Mouse (Mus musculus) forebrain, embryonic 15.5 days (tissue): ENCODE results near the gene Dscam. TPM values are rescaled to one million over a fixed set of nuclear protein-coding genes. Genes with fewer than 3 reads are reported as not detected.

ENCODE experiments used
- ATAC-seq: fragments of 200-750 bp; cut with Nextera tagmentation; replicated peaks from 2 replicates; pipeline ENCODE4 v1.8.0; 2017; ENCODE audit warnings: mild to moderate bottlenecking, moderate TSS enrichment, moderate library complexity
- H3K27ac ChIP-seq: fragments of 300-500 bp; sonication (generic); replicated peaks from 2 replicates; pipeline ENCODE4 v1.5.1; 2015; ENCODE audit warnings: mild to moderate bottlenecking, inconsistent platforms
- H3K27me3 ChIP-seq: fragments of 300-500 bp; sonication (generic); 2 replicates; pipeline ENCODE4 v1.6.1; 2015; ENCODE audit warnings: inconsistent platforms
- H3K36me3 ChIP-seq: fragments of 300-500 bp; sonication (generic); 2 replicates; pipeline ENCODE4 v1.6.1; 2015; ENCODE audit warnings: mild to moderate bottlenecking, inconsistent platforms
- H3K4me1 ChIP-seq: fragments of 300-500 bp; sonication (generic); 2 replicates; pipeline ENCODE4 v1.6.1; 2015; ENCODE audit warnings: inconsistent platforms
- H3K4me2 ChIP-seq: fragments of 300-500 bp; sonication (generic); replicated peaks from 2 replicates; pipeline ENCODE4 v1.6.1; 2015; ENCODE audit warnings: mild to moderate bottlenecking, inconsistent platforms
- H3K4me3 ChIP-seq: fragments of 300-500 bp; sonication (generic); 2 replicates; pipeline ENCODE4 v1.5.1; 2015; ENCODE audit warnings: mild to moderate bottlenecking, inconsistent platforms
- H3K9ac ChIP-seq: fragments of 300-500 bp; sonication (generic); replicated peaks from 2 replicates; pipeline ENCODE4 v1.6.1; 2015; ENCODE audit warnings: mild to moderate bottlenecking, inconsistent platforms
- H3K9me3 ChIP-seq: fragments of 300-500 bp; sonication (generic); 2 replicates; pipeline ENCODE4 v1.6.1; 2016; ENCODE audit warnings: inconsistent platforms
- WGBS: fragments of 180-500 bp; shearing (Covaris S2); methylation state at CpG from one replicate; pipeline ENCODE4 v1.1.7; 2015; ENCODE audit warnings: mixed read lengths; 5-methylcytosine and 5-hydroxymethylcytosine counted together
- polyA plus RNA-seq: library from polyadenylated mRNA; unstranded; fragments of >200 nt; fragmentation: Nextera tagmentation; extraction: Ambion mirVana; gene quantifications from 2 replicates; pipeline ENCODE4 v1.2.1, GENCODE M21; 2015

Gene Dscam
- polyA plus RNA-seq, 1 experiment from 2014 or later, result 7.7 TPM

DNA sequence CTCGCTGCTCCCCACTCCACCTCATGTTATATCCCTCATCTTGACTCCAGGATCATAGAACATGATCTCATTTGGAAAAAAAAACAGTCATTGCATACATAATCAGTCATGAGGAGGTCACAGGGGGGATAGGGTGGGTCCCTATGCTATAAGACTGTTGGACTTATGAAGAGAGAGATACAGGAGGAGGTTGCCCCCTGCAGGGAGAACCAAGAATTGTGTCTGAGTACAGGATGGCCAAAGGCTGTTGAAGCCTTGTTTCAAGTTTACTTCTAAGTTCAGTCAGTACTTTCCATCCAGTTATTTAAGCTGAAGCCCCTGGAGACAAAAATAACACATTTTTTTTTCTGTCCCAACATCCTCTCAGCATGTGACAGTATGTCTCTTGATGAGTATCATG, 559.7 kb downstream of the Dscam start:
- Histone ChIP-seq H3K9ac (no peak overlapping the region), H3K4me3 (no peak overlapping the region)
- WGBS, result 89% methylated on average over 1 of the region's 1 CpGs

DNA sequence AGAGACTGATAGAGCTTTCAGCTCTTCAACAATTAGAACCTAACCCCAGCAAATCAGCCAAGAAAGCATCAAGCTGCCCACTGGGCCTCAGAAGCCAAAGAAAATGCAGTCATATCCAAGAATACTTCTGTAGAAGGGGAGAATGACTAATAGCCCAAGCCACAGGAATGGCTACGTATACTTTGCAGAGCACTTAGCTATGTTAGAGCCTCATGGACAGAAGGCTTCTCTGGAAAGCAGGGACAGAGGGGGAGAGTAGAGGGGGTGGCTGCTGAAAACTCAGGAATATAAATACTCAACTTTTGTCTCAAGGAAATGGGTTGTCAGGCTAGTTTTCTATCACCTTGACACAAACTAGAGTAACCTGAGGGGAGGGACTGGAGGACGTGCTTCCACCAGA, 568.3 kb downstream of the Dscam start:
- H3K27ac ChIP-seq, result no peak overlapping the region
- 80% methylated on average over 2 of the region's 2 CpGs for WGBS
- H3K4me1 ChIP-seq, result no peaks in the 10 kb centered on the region
- H3K4me2 ChIP-seq, result no peak overlapping the region
- ATAC-seq, result no peak
- no peak overlapping the region for H3K9ac ChIP-seq
- H3K36me3 ChIP-seq, result peaks cover 3% of the 10 kb centered on the region; the same call in 1 of the 2 replicates
- H3K9me3 ChIP-seq, result no peaks in the 10 kb centered on the region
- no peak overlapping the region for H3K4me3 ChIP-seq
- no peaks in the 10 kb centered on the region for H3K27me3 ChIP-seq

More for the DNA sequence above, 559.7 kb downstream of the Dscam start:
- Histone ChIP-seq H3K4me1 (peaks cover 8% of the 10 kb centered on the region; the same call in 1 of the 2 replicates), H3K9me3 (no peaks in the 10 kb centered on the region), H3K4me2 (no peak overlapping the region), H3K27ac (no peak overlapping the region), H3K36me3 (peaks cover 12% of the 10 kb centered on the region; the same call in 1 of the 2 replicates), H3K27me3 (no peaks in the 10 kb centered on the region)
- ATAC-seq, result no peak

DNA sequence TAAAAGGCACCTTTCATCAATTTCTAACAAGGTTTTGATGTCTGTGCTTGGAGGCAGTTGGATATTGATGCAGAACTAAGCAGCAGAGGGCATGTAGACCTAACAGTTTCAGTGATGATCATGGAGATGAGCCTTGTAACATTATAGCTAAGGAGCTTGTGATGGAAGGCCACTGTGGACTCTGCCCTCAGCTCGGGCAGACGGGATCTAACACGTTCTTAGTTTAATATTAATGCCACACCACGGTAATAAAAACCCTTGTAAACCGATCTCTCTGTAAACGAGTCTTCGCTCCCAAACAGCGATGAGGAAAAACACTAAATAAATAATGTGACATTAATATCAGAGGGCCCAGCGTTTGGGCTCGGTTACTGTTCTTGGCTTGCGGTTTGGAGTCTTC, 569.8 kb downstream of the Dscam start:
- ATAC-seq, result no peak
- H3K27me3 ChIP-seq, result no peaks in the 10 kb centered on the region
- WGBS, result 94% methylated on average over 11 of the region's 11 CpGs

DNA sequence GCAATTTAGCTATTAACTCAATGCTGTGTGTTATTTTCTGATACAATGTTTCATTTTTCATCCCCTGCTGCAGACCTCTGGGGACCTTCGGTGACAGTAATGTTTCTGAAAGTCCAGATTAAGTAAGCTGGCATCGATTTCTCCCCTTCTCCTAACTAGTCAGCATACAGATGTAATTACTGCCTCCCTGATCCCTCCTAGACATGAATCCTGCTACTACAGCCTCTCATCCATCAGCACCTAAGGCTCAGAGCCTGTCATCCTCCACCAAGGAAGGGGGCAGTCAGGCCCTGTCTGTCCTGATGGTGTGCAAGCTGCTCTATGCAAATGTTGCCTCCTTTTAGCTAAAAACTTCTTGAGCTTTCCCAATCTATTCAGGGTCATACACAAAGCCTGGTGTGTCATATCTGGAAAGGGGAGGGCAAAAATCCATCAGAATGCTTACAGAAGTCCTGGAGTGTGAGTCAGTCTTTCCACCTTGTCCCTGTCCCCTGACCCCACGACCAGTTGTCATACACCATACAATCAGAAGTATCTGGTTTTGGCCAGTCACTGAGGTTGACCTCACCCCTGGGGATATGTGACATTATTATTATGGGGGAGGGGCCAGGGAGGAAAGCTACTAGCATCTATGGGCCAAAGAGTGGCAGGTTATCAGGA, 571.0 kb downstream of the Dscam start:
- Histone ChIP-seq H3K9me3 (no peaks in the 10 kb centered on the region), H3K4me1 (no peaks in the 10 kb centered on the region), H3K9ac (no peak overlapping the region), H3K36me3 (no peaks in the 10 kb centered on the region), H3K4me2 (no peak overlapping the region), H3K27me3 (no peaks in the 10 kb centered on the region), H3K27ac (no peak overlapping the region), H3K4me3 (no peak overlapping the region)
- no peak for ATAC-seq
- 87% methylated on average over 3 of the region's 3 CpGs for WGBS

More for the DNA sequence above, 569.8 kb downstream of the Dscam start:
- Histone ChIP-seq H3K4me2 (no peak overlapping the region), H3K9me3 (no peaks in the 10 kb centered on the region), H3K9ac (no peak overlapping the region), H3K4me3 (no peak overlapping the region), H3K36me3 (no peaks in the 10 kb centered on the region), H3K4me1 (no peaks in the 10 kb centered on the region), H3K27ac (no peak overlapping the region)

DNA sequence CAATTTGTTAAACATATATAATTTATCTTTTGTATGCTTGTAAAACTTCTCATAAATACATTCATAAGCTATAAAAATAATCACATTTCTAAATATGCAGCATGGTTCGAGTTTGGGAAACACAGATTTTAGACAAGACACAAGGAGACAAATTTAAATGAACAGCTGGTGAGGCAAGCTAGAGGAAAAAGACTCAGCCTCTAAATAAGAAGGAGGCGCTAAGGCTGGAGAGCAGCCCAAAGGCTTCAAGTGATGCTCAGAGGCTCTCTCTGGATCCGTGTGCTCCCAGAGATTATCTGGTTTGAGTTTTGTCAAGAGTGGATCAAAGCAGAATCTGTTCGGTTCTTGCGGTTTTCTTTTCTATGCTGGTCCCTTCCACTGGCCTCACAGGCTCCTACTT, 594.7 kb downstream of the Dscam start:
- no peak overlapping the region for H3K9ac ChIP-seq
- H3K4me2 ChIP-seq, result no peak overlapping the region
- no peak for ATAC-seq
- no peaks in the 10 kb centered on the region for H3K36me3 ChIP-seq
- H3K4me1 ChIP-seq, result no peaks in the 10 kb centered on the region
- H3K9me3 ChIP-seq, result no peaks in the 10 kb centered on the region
- H3K4me3 ChIP-seq, result no peak overlapping the region
- no peak overlapping the region for H3K27ac ChIP-seq
- H3K27me3 ChIP-seq, result no peaks in the 10 kb centered on the region
- WGBS, result 83% methylated on average over 5 of the region's 5 CpGs

DNA sequence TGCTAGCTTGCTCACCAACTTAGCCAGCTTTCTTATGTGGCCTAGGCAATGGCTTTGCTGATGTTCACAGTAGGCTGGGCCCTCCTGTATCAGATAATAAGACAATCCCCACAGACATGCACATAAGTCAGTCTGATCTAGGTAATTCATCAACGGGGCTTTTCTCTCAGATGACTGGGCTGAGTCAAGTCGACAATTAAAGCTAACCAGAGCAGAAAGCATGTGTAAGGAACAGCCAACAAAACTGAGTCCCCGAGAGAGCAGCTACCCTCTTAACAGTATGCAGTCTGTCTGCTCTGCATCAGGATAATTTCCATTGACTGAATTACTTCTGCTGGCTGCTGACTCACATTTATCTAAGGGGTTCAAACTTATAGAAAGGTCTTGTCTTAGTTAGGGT, 603.1 kb downstream of the Dscam start:
- Histone ChIP-seq H3K4me3 (no peak overlapping the region), H3K27me3 (no peaks in the 10 kb centered on the region), H3K4me2 (no peak overlapping the region), H3K9ac (no peak overlapping the region), H3K4me1 (peaks cover 10% of the 10 kb centered on the region), H3K36me3 (no peaks in the 10 kb centered on the region), H3K9me3 (no peaks in the 10 kb centered on the region), H3K27ac (no peak overlapping the region)
- 61% methylated on average over 3 of the region's 3 CpGs for WGBS
- no peak for ATAC-seq

DNA sequence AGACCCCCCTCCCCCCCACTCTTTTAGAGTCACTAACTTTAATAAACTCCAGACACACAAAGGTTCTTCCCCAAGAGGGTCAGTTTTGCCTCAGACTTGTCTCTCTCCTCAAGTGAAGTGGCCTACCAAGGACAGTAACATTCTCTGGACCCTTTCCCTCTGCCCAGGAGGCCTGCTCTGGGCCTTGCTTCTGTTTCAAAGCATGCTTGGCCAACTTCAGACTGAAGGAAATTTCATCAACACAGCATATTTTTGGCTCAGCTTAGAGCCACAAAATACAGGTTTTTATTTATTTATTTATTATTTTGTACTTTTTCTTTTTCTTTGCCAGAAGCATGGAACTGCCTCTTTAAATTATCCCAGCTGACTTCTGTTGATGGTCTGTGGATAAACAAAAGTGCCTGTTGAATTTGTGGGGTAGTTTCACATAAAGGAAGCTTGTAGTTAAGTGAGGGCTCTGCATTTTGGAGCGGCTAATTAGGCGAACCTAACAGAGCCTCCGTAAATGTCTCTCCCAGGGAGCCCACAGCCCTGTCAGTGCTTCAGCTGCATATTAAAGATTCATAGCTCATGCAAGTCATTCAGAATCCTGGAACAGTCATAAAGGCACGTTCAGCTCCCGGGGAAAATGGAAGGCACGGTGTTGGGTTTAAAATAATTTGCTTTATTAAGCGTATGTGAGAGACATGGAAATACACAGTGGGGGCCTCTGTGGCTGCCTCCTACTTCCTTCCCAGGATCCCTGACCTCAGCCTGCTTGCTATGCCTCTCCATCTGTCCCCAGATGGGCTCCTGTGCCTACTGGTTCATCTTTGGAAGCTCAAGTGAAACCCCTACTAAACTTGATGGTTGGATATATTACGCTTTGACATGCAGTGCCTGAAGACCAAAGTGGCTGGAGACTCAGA, 606.9 kb downstream of the Dscam start:
- no peaks in the 10 kb centered on the region for H3K36me3 ChIP-seq
- H3K9ac ChIP-seq, result no peak overlapping the region
- no peak overlapping the region for H3K4me2 ChIP-seq
- 19% methylated on average over 8 of the region's 8 CpGs for WGBS
- no peaks in the 10 kb centered on the region for H3K27me3 ChIP-seq
- H3K4me3 ChIP-seq, result no peak overlapping the region
- no peak for ATAC-seq
- no peaks in the 10 kb centered on the region for H3K9me3 ChIP-seq
- H3K27ac ChIP-seq, result no peak overlapping the region
- peaks cover 10% of the 10 kb centered on the region for H3K4me1 ChIP-seq

DNA sequence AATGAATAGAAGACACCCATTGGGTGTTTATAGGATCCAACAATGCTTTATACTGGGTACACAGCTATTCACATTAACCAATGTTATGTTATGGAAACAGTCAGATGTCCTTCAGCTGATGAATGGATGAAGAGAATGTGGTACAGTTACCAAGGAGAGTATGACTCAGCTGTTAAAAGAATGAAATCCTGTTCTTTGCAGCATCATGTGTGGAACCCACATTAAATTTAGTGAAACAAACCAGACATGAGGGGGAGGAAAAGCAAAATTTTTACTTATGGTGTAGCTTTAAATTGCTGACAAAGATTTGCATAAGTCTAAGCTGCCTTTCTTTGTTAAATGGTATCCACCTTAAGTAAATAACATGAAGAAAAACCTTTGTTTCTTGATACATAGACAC, 610.8 kb downstream of the Dscam start:
- Histone ChIP-seq H3K9ac (no peak overlapping the region), H3K4me3 (no peak overlapping the region), H3K4me2 (no peak overlapping the region), H3K4me1 (peaks cover 10% of the 10 kb centered on the region), H3K27me3 (no peaks in the 10 kb centered on the region), H3K36me3 (no peaks in the 10 kb centered on the region), H3K27ac (no peak overlapping the region), H3K9me3 (no peaks in the 10 kb centered on the region)
- no peak for ATAC-seq

DNA sequence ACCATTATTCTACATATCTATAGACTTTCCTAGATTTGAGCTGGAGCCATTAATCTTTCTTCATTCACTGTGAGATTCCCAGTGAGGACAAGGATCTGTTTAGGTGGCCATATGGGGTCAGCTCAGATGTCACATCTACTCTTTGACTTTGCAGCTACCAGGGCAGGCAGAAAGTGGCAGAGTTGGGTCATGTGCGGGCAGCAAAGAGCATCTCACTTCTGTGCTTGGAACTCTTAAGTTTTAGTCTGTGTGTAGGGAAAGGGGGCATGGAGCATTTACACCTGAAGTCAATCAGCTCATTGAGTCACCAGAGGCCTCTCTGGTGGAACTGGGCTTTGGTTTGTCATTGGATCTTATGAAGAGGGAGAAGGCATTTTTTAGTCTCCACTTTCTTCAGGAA, 612.2 kb downstream of the Dscam start:
- no peaks in the 10 kb centered on the region for H3K36me3 ChIP-seq
- 97% methylated on average over 1 of the region's 1 CpGs for WGBS
- no peaks in the 10 kb centered on the region for H3K9me3 ChIP-seq
- H3K27me3 ChIP-seq, result no peaks in the 10 kb centered on the region
- ATAC-seq, result no peak
- H3K4me1 ChIP-seq, result 0 out of 2 replicates have a peak, but pooled peaks cover 1% of the 10 kb centered on the region
- no peak overlapping the region for H3K4me2 ChIP-seq
- H3K4me3 ChIP-seq, result no peak overlapping the region
- H3K27ac ChIP-seq, result no peak overlapping the region
- H3K9ac ChIP-seq, result no peak overlapping the region

DNA sequence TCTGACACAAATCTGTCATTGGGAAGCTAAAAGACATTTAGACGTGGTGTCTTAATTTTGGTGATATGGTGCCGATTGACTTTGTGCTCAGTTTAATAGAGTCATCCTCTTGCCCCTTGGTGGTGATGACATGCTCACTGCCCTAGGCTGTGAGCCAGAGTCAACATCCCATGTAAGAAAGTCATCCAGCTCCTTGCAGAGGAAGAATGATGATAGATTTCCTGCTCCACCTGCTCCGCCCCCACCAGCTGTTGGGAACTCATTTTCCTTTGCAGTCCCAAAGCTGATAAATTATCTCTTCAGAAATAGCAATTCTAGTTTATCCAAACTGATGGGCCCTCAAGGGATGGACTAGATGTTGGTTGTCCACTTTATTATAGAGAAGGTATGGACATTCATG, 613.9 kb downstream of the Dscam start:
- no peak overlapping the region for H3K27ac ChIP-seq
- WGBS, result 93% methylated on average over 3 of the region's 3 CpGs
- no peak overlapping the region for H3K9ac ChIP-seq
- no peak for ATAC-seq
- no peaks in the 10 kb centered on the region for H3K9me3 ChIP-seq
- H3K27me3 ChIP-seq, result no peaks in the 10 kb centered on the region
- H3K36me3 ChIP-seq, result no peaks in the 10 kb centered on the region
- H3K4me3 ChIP-seq, result no peak overlapping the region
- H3K4me2 ChIP-seq, result no peak overlapping the region
- no peaks in the 10 kb centered on the region for H3K4me1 ChIP-seq

DNA sequence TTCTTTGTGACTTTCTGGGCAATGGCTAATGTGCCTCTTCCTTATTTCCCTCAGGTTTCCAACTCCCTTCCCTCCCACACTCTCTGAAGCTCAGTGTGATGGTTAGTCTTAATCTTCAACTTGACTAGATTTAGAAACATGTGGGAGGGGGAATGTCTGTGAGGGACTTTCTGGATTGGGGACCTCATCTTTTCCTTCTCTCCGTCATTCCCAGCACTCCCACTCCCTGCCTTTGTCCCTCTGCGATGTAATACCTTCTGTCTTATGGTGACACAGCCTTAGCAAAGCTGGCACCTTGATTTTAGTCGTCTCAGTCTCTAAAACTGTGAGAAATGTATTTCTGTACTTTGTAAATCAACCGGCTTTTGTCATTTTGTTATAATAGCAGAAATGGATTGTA, 615.1 kb downstream of the Dscam start:
- Histone ChIP-seq H3K36me3 (no peaks in the 10 kb centered on the region), H3K9ac (no peak overlapping the region), H3K9me3 (no peaks in the 10 kb centered on the region), H3K4me1 (no peaks in the 10 kb centered on the region), H3K4me2 (no peak overlapping the region), H3K27me3 (no peaks in the 10 kb centered on the region), H3K4me3 (no peak overlapping the region), H3K27ac (no peak overlapping the region)
- ATAC-seq, result no peak
- WGBS, result 77% methylated on average over 4 of the region's 4 CpGs

DNA sequence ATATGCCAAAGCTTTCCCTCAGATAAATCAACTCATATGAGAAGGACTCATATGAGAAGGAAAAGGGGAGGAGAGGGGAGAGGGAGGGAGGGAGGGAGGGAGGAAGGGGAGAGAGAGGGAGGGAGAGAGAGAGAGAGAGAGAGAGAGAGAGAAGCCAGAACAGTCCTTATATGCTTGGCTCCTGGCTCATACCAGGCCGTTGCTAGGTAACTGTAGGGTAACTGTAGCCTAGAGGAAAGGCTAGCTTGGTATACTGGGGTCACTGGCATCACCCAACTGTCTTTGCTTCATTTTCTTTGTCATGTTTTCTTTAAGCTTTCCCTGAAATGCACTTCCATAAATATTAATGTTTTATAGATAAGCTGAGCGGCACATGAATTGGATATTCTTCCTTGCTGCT, 617.9 kb downstream of the Dscam start:
- H3K4me2 ChIP-seq, result no peak overlapping the region
- ATAC-seq, result no peak
- H3K27ac ChIP-seq, result no peak overlapping the region
- 74% methylated on average over 2 of the region's 2 CpGs for WGBS
- H3K4me1 ChIP-seq, result no peaks in the 10 kb centered on the region
- H3K9me3 ChIP-seq, result no peaks in the 10 kb centered on the region
- no peaks in the 10 kb centered on the region for H3K27me3 ChIP-seq
- H3K4me3 ChIP-seq, result no peak overlapping the region
- no peak overlapping the region for H3K9ac ChIP-seq
- no peaks in the 10 kb centered on the region for H3K36me3 ChIP-seq
